ENCODE assay signal across 10 mouse cellular contexts in genomic region chr14:122478574-122479011, GRCm38 (mm10). TPM values are rescaled to one million over a fixed set of nuclear protein-coding genes. Genes with fewer than 3 reads are reported as not detected.
A peak's percentile ranks its signal among the peaks of the same experiment; 100 is the strongest.
DNase-seq lines count a peak whose midpoint lies in the region; ATAC-seq and TF ChIP-seq lines count a peak whose summit lies in the region.
"Had no signal": no experiment of that assay in that cellular context is flagged by ENCODE, and none has a peak within 500 bp of the region (broad histone marks: within the 10 kb centered on the region; RNA-seq: fewer than 3 reads in every experiment).

No protein-coding gene starts in this region.

- TF ChIP-seq CTCF in lung, embryonic 14.5 days (IDR thresholded peaks at IDR 0.05; ENCODE audit: low read depth): no peak

- H3K36me3 ChIP-seq in lung, embryonic 14.5 days (ENCODE audit: insufficient read depth): no peaks in the 10 kb centered on the region
- no peaks in the 10 kb centered on the region for H3K36me3 ChIP-seq in embryonic facial prominence, embryonic 13.5 days
- H3K36me3 ChIP-seq in limb, embryonic 12.5 days: no peaks in the 10 kb centered on the region; the same call in 1 of the 2 replicates
- H3K36me3 ChIP-seq in splenic B cell, adult 2 months (ENCODE audit: control insufficient read depth, insufficient read depth, low read length, poor library complexity, severe bottlenecking): no peaks in the 10 kb centered on the region

- ATAC-seq in lung, embryonic 14.5 days (ENCODE audit: insufficient read depth): no peak
- ATAC-seq in embryonic facial prominence, embryonic 13.5 days (ENCODE audit: insufficient number of reproducible peaks, insufficient read depth, low FRiP score, low TSS enrichment, low read depth): no peak
- no peak for ATAC-seq in limb, embryonic 12.5 days (ENCODE audit: insufficient number of reproducible peaks, insufficient read depth, low FRiP score, low TSS enrichment, low read depth)
- no peak for ATAC-seq in granulocyte monocyte progenitor cell, adult 5-6 weeks (replicated peaks; ENCODE audit: poor library complexity, severe bottlenecking)

- no peak overlapping the region for H3K4me2 ChIP-seq in lung, embryonic 14.5 days
- no peak overlapping the region for H3K4me2 ChIP-seq in embryonic facial prominence, embryonic 13.5 days
- H3K4me2 ChIP-seq in limb, embryonic 12.5 days: peak overlapping the region; percentile 81

- peak overlapping the region; percentile 8; the same call in 1 of the 2 replicates for H3K4me3 ChIP-seq in lung, embryonic 14.5 days (ENCODE audit: low read depth, low read length)
- peak overlapping the region; percentile 10; the same call in 1 of the 2 replicates for H3K4me3 ChIP-seq in embryonic facial prominence, embryonic 13.5 days
- peak overlapping the region; percentile 78 for H3K4me3 ChIP-seq in limb, embryonic 12.5 days (replicated peaks)

- peak; percentile 10 for DNase-seq in lung, embryonic 14.5 days
- DNase-seq in lung, postnatal 10 days: no peak
- DNase-seq in splenic B cell, adult 2 months (ENCODE audit: low read depth, low spot score): peak; percentile 37
- no peak for DNase-seq in spleen, adult 12 weeks (ENCODE audit: low spot score)
- DNase-seq in right cerebral cortex, postnatal 10 days (ENCODE audit: low spot score in 2 of 2): no peak

- under 1% methylated on average over 22 of the region's 22 CpGs for WGBS in lung, embryonic 14.5 days
- under 1% methylated on average over 22 of the region's 22 CpGs for WGBS in embryonic facial prominence, embryonic 13.5 days
- WGBS in limb, embryonic 12.5 days: 2% methylated on average over 22 of the region's 22 CpGs

- no peak overlapping the region for H3K9ac ChIP-seq in lung, embryonic 14.5 days
- no peak overlapping the region for H3K9ac ChIP-seq in embryonic facial prominence, embryonic 13.5 days
- H3K9ac ChIP-seq in limb, embryonic 12.5 days (replicated peaks): peak overlapping the region; percentile 96

- H3K4me1 ChIP-seq in lung, embryonic 14.5 days (ENCODE audit: insufficient read depth): no peaks in the 10 kb centered on the region
- H3K4me1 ChIP-seq in embryonic facial prominence, embryonic 13.5 days: peaks cover 33% of the 10 kb centered on the region
- peaks cover 49% of the 10 kb centered on the region for H3K4me1 ChIP-seq in limb, embryonic 12.5 days (replicated peaks)

- no peak overlapping the region for H3K27ac ChIP-seq in lung, embryonic 14.5 days (ENCODE audit: low read depth)
- H3K27ac ChIP-seq in embryonic facial prominence, embryonic 13.5 days: no peak overlapping the region
- peak overlapping the region; percentile 79 for H3K27ac ChIP-seq in limb, embryonic 12.5 days

- peaks cover 98% of the 10 kb centered on the region for H3K27me3 ChIP-seq in lung, embryonic 14.5 days (ENCODE audit: insufficient read depth, low read length)
- H3K27me3 ChIP-seq in embryonic facial prominence, embryonic 13.5 days: peaks cover 94% of the 10 kb centered on the region
- H3K27me3 ChIP-seq in limb, embryonic 12.5 days: peaks cover 71% of the 10 kb centered on the region
- peaks cover 8% of the 10 kb centered on the region for H3K27me3 ChIP-seq in splenic B cell, adult 2 months (ENCODE audit: control insufficient read depth, insufficient read depth, low read length, poor library complexity, severe bottlenecking)

- no peaks in the 10 kb centered on the region for H3K9me3 ChIP-seq in lung, embryonic 14.5 days (ENCODE audit: low read depth, low read length)
- no peaks in the 10 kb centered on the region for H3K9me3 ChIP-seq in embryonic facial prominence, embryonic 13.5 days
- no peaks in the 10 kb centered on the region for H3K9me3 ChIP-seq in limb, embryonic 12.5 days

RNA-seq across cellular contexts. Expression of gene Zic2, which starts 3.4 kb away (rescaled TPM):
- polyA plus RNA-seq in lung, embryonic 14.5 days (2014; fragmentation: Nextera tagmentation; extraction: Ambion mirVana): not detected in 2 replicates
- 0.35 and 0.48 TPM in 2 replicates for polyA plus RNA-seq in embryonic facial prominence, embryonic 13.5 days (2015; fragmentation: Nextera tagmentation; extraction: Ambion mirVana)
- polyA plus RNA-seq in limb, embryonic 12.5 days (2016; fragmentation: Nextera tagmentation; extraction: Ambion mirVana): 6.2 and 8.0 TPM in 2 replicates
- not detected in 2 replicates for total RNA-seq in granulocyte monocyte progenitor cell, adult 5-6 weeks (2014; fragmentation: Nextera tagmentation)
- total RNA-seq in granulocyte monocyte progenitor cell, adult 5-6 weeks (2017): not detected in 2 replicates
- total RNA-seq: gastrocnemius, adult 8-10 months had no signal

RNA-seq across cellular contexts. Expression of gene Gm10837, which starts 11.8 kb away (rescaled TPM):
- not detected in 2 replicates for polyA plus RNA-seq in lung, embryonic 14.5 days (2014; fragmentation: Nextera tagmentation; extraction: Ambion mirVana)
- polyA plus RNA-seq in embryonic facial prominence, embryonic 13.5 days (2015; fragmentation: Nextera tagmentation; extraction: Ambion mirVana): not detected in 2 replicates
- polyA plus RNA-seq in limb, embryonic 12.5 days (2016; fragmentation: Nextera tagmentation; extraction: Ambion mirVana): 0.14 and 0.18 TPM in 2 replicates
- total RNA-seq in granulocyte monocyte progenitor cell, adult 5-6 weeks (2014; fragmentation: Nextera tagmentation): not detected in 2 replicates
- total RNA-seq in granulocyte monocyte progenitor cell, adult 5-6 weeks (2017): not detected in 2 replicates
- total RNA-seq: gastrocnemius, adult 8-10 months; left cerebral cortex, postnatal 10 days had no signal

RNA-seq across cellular contexts. Expression of gene Zic5, which starts 13.1 kb away (rescaled TPM):
- polyA plus RNA-seq in lung, embryonic 14.5 days (2014; fragmentation: Nextera tagmentation; extraction: Ambion mirVana): not detected in 2 replicates
- 0.20 and 0.22 TPM in 2 replicates for polyA plus RNA-seq in embryonic facial prominence, embryonic 13.5 days (2015; fragmentation: Nextera tagmentation; extraction: Ambion mirVana)
- 8.0 TPM in 2 replicates for polyA plus RNA-seq in limb, embryonic 12.5 days (2016; fragmentation: Nextera tagmentation; extraction: Ambion mirVana)
- not detected in 2 replicates for total RNA-seq in granulocyte monocyte progenitor cell, adult 5-6 weeks (2014; fragmentation: Nextera tagmentation)
- total RNA-seq in granulocyte monocyte progenitor cell, adult 5-6 weeks (2017): not detected in 2 replicates
- total RNA-seq: gastrocnemius, adult 8-10 months had no signal

RNA-seq across cellular contexts. Expression of gene Gm5089, which starts 27.7 kb away (rescaled TPM):
- not detected in 2 replicates for polyA plus RNA-seq in lung, embryonic 14.5 days (2014; fragmentation: Nextera tagmentation; extraction: Ambion mirVana)
- polyA plus RNA-seq in embryonic facial prominence, embryonic 13.5 days (2015; fragmentation: Nextera tagmentation; extraction: Ambion mirVana): 0.22 and 0.59 TPM in 2 replicates
- 0.14 and 0.23 TPM in 2 replicates for polyA plus RNA-seq in limb, embryonic 12.5 days (2016; fragmentation: Nextera tagmentation; extraction: Ambion mirVana)
- not detected in 2 replicates for total RNA-seq in granulocyte monocyte progenitor cell, adult 5-6 weeks (2014; fragmentation: Nextera tagmentation)
- not detected in 2 replicates for total RNA-seq in granulocyte monocyte progenitor cell, adult 5-6 weeks (2017)
- total RNA-seq: gastrocnemius, adult 8-10 months had no signal

RNA-seq across cellular contexts. Expression of gene Pcca, which starts 55.5 kb away (rescaled TPM):
- 23.0 and 23.8 TPM in 2 replicates for polyA plus RNA-seq in lung, embryonic 14.5 days (2014; fragmentation: Nextera tagmentation; extraction: Ambion mirVana)
- 29.9 and 32.8 TPM in 2 replicates for polyA plus RNA-seq in embryonic facial prominence, embryonic 13.5 days (2015; fragmentation: Nextera tagmentation; extraction: Ambion mirVana)
- polyA plus RNA-seq in limb, embryonic 12.5 days (2016; fragmentation: Nextera tagmentation; extraction: Ambion mirVana): 34.5 and 37.7 TPM in 2 replicates
- 38.0 and 53.2 TPM in 2 replicates for total RNA-seq in granulocyte monocyte progenitor cell, adult 5-6 weeks (2014; fragmentation: Nextera tagmentation)
- total RNA-seq in granulocyte monocyte progenitor cell, adult 5-6 weeks (2017): 32.4 and 78.9 TPM in 2 replicates

Comparison
In these comparisons a context has a peak if more than half of its experiments do, and no peak if none do; other contexts are left out.
1. DNase-seq: peak in lung, embryonic 14.5 days (single experiment) and splenic B cell, adult 2 months (single experiment); none in lung, postnatal 10 days (single experiment), spleen, adult 12 weeks (single experiment) and right cerebral cortex, postnatal 10 days (0 of 2).
2. H3K4me3 ChIP-seq: peak in every context shown above with its lines; median percentile 78 in limb, embryonic 12.5 days; 10 in embryonic facial prominence, embryonic 13.5 days; 8 in lung, embryonic 14.5 days.